Mouse (Mus musculus): Measurements from ENCODE around the gene Slc23a4.

GRCm38 (mm10) chr6:34971181-34971580 is 17.0 kb downstream of the Slc23a4 start:
- TF ChIP-seq POLR2A (IDR thresholded peaks at IDR 0.05; ENCODE audit: low read depth, low read length) (no peak), CTCF (IDR thresholded peaks at IDR 0.05; ENCODE audit: extremely low read depth, insufficient read length, insufficient replicate concordance, low read depth, low read length) (no peak)

Measured in small intestine, adult 2 months (tissue).